Mouse (Mus musculus): ENCODE data around the gene Gse1.
A peak's percentile ranks its signal among the peaks of the same experiment; 100 is the strongest.
"Not testable (repeated sequence)": the region's sequence is repeated elsewhere in the genome, so short reads cannot be mapped to it uniquely, and the experiment has no call there.

The Gse1 gene

DNA sequence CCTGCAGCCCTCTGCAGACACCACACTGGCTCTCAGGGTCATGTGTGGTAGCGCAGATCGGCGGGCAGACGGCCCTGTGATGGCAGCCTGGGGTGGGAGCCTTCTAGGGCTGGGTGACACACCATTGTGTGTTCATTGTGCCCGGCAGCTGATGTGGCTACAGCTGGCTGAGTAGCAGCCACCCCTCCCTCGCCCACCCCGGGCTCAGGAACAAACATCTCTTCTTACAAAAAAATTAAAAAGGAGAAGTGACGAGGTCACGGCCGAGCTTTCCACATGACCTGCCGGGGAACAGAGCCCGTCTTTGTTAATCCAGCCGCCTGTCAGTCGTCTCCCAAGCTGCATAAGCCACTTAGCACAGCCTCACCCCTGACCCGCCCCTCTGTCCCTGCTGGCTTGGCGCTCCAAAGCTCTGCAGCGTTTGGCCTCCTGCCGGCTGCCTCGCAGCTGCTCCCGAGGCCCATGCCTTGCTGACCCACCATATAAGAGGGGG lies 94.7 kb downstream of the Gse1 start:
- DNase-seq (ENCODE audit: low read depth, low spot score): peak; percentile 82

DNA sequence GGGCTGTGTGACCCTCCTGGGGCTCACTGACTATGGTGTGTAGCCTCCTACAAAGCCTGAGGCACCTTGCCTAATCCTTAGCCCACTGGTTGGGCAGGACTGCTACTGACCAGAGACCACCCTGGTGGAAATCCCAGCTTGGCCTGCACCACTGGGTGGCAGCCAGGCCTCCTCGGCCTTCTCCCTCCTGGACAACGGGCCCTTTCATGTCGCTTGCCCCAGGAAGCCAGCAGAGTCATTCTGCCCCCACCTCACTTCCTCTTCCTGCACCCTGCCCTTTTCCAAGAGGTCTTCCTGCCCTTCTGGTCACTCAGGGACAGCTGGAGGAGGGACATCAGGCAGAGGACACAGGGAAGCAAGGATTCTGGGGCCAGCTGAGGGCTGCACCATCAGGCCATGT lies 96.3 kb downstream of the Gse1 start:
- no peak for DNase-seq (ENCODE audit: low read depth, low spot score)

DNA sequence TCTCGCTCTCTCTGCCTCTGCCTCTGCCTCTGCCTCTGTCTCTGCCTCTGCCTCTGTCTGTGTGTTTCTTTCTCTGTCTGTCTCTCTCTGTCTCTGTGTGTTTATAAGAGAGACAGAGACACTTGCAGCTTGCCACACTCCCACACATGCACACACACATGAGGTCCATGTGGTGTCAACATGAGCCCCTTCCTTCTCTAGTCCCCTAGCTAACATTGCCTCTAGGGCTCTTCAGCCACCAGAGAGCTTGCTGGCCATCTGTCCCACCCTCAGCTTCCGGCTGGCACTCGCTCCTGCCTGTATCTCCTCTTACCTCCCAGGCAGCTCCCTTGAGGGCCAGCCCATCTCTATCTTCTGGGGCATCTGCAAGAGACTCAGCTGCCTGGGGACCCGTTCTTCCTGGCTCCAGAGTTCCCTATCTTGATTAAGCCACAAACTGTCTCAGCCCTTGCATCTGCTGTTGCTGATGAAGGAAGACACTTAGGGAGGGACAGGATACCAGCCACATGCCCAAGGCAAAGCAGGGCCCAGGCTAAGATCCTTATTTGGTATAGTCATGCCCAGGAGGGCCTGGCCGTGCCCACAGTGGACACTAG lies 97.0 kb downstream of the Gse1 start:
- DNase-seq (ENCODE audit: low read depth, low spot score): no peak

DNA sequence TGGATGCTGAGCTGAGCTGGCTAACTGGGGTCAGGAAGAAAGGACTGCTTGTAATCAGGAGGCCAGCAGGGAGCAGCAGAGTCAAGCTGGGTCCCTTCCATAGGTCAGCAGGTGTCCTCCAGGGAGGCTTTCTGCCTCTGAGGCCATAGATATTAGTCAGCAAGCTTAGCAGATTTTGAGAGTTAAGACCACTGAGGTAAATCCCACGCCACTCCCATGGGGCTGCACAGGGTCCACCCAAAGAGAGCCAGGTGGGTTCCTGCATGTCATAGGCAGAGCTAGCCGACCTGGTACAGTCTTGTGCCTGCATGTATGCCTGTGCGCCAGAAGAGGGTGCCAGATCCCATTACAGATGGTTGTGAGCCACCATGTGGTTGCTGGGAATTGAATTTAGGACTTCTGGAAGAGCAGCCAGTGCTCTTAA lies 98.9 kb downstream of the Gse1 start:
- DNase-seq (ENCODE audit: low read depth, low spot score): no peak

DNA sequence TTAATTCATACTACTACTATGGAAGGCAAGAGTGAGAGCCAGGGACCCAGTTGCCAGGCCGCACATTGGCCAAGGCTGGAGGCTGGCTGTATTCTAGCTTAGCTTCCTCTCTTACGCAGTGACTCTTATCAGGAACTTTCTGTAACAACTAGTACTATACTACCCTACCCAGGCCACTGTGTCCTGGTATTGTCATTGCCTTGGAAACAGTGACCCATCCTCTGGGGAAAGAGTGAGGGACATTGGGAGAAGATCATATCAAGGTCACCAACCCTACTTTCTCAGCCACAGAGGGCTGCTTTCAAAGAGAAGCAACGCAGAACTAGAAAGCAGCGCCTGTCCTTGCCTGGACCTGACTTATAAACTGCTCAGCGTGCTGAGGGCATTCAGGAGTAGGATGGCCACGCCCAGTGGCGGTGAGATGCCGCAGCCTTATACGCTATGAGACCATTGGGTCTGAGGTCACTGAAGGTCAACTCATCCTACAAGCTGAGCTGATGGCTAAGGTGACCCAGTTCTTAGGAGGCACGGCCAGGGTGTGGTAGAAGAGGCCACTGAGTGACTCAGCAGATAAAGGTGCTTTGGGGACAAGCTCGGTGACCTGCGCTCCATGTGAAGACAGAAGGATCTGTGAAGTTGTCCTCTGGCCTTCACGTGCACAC lies 100.2 kb downstream of the Gse1 start:
- DNase-seq (ENCODE audit: low read depth, low spot score): no peak

DNA sequence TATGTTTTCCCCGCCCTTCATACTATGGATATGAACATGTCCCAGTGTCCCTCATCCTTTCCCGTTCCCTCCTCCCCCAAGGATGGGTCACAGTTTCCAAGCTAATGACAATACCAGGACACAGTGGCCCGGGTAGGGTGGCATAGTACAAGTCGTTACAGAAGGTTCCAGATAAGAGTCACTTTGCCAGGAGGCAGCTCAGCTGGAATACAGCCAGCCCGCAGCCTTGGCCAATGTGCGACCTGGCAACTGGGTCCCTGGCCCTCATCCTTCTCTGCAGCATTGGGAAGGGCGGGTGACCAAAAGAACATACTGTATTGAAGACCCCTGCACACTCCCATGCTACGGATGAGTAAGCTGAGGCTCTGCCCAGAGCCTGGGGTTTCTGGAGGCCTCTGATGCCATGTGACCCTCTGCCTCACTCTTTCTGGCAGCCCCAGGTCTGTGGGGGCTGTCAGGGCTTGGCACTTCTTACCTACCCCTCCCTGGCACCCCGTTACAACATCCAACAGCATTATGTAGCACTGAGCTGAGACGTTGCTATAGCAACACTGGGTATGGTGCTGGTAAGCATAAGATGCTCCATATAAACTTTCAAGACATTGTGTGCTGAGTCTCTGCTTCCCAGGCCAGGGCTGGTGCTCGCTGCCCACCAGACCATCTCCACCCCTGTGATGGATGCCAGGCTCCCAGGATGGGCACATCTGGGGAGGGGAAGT lies 100.9 kb downstream of the Gse1 start:
- DNase-seq (ENCODE audit: low read depth, low spot score): peak; percentile 71

DNA sequence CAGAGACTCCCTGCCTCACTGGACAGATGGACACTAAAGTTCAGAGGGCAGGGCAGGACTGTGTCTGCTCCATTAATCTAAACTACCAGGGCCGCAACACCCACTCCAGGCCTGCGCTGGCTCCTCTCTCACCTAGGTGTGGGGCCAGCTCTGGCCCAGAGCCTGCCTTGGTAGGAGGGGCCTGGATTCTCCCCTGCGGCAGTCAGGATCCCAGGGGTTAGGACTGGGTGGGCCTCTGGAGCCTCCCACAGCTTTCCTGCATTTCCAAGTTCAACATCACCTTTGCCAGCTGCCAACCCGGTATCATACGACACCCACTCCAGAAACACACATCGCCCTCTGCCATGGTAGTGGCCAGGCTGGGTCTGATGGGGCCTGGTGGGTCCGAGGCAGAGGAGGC lies 102.8 kb downstream of the Gse1 start:
- no peak for DNase-seq (ENCODE audit: low read depth, low spot score)

DNA sequence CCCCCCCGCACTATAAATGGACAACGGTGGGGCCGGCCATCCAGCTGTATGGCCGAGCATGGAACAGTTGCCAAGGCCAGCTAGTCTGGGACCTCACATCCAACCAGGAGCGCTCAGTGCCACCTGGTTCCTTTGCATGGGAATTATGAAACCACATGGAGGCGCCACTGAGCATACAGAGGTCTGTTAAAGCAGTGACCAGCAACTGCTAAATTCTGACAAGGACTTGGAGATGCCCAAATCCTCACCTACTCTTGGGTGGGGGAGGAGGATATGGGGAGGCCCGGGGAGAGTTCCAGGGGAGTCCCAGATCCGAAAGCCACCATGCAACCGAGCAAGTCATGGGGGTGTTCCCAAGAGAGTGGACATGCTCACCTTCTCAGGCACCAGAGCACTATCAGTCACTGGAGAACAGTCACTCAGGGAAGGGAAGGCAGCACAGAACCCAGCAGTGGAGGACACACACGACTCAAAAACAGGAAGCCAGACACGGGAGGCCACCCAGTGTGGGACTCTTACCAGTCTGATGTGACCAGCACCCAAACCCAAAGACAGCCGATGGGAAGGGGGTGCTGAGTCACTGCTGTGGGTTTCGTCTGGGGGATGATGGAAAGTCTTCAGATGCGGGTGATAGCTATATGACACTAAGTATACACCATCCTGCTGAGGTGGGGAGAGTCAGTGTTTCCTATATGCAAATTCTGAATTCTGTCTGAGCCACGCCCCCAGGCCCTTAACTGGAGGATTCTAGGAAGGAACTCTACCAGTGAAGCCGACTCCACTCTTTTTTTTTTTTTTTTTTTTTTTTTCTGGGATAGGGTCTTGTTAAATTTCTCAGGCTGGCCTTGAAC lies 104.3 kb downstream of the Gse1 start:
- DNase-seq (ENCODE audit: low read depth, low spot score): no peak

DNA sequence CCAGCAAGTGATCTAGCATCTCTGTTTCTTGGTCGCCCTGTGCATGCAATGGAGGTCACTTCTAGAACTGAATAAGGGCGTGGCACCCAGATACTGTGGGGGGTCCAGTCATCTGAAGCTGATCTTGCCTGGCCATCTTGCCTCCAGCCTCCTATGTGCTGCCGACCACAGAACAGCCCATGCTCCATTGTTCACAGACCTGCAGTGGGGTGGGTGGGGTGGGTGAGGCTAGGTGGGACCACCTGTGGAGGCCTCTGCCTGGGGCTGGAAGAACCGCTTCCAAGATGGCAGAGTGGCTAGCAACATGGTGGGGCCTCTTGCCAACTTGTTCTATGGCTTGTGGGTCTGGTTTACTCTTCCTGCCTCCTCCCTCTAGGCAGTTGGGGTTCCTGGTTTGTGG lies 105.4 kb downstream of the Gse1 start:
- no peak for DNase-seq (ENCODE audit: low read depth, low spot score)

DNA sequence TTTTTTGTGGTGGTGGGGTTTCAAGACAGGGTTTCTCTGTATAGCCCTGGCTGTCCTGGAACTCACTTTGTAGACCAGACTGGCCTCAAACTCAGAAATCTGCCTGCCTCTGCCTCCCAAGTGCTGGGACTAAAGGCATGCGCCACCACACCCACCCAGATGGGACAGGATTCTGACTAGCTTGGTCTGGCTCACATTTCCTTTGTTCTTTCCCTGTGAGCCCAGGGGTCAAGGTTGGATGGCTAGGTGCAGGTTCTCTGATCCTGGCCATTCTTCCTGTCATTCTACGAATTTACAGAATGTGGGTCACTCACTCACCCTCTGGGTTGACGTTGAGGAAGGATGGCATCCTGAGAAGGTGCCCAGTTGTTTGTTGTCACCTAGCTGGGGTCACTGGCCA lies 106.0 kb downstream of the Gse1 start:
- DNase-seq (ENCODE audit: low read depth, low spot score): not testable (repeated sequence)

DNA sequence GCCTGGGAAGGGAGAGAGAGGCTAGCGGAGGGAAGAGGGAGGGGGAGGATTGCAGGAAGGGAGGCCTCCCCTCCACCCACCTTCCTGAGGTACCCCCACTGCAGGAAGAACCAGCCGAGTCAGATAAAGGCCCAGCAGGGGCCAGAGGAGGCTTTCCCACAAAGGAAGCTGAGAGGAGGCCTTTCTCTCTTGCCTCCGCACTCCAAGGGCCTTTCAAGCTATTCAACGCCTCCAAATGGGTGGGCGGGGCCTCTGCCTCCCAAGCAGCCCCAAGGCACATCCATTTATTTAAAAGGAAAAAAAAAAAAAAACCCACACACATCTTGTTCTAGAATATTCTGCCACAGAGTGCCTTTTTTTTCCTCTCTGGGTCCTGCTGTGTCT lies 106.6 kb downstream of the Gse1 start:
- peak; percentile 50 for DNase-seq (ENCODE audit: low read depth, low spot score)

DNA sequence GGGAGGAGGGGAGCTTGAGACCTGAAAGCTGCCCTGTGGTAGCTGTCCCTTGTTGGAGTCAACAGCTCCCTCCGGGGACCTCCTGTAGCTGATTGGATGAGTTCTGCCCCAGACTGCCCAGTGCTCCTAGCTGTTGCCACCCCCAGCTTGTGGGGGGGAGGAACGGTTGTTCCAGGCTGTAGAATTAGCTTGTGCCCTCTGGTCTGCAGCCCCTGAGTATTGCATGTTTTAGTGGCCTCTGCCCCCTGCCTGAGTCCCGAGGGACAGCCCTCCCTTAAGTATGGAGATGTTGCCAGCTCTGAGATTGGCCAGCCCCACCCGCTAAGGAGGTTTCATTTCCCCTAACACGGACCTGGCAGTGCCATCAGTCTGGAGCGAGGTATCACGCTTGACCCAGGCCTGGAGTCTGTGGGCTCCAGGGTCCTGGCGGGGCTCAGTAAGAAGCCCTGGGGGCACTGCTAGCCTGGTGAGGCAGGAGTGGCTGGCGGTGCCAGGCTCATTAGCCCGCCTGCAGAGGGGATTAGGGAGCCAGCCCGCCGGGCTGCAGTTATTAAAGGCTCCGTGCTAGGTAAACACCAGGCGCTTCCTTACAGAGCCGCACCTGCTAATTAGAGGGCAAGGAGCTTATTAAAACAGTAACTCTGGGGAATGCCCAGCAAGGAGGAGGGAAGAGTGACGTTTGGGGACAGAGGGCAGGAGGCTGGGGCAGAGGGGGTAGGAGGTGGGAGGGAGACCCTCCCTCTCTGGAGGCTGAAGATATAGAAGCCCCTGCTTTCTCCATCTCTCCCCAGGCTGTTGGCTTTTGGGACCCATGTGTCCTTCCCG lies 107.2 kb downstream of the Gse1 start:
- no peak for DNase-seq (ENCODE audit: low read depth, low spot score)

DNA sequence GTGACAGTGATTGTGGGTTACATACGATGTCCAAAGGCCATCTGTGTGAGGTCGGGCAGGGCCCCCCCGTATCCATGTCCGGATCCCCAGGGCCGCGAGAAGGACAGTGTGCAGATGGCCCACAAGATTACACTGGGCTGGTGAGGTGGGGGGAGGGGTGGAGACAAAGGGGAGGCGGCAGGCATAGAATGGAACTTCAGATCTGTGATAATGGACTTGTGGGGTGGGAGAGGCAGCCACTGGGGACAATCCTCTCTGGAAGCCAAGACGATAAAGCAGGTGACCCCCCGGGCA lies 107.8 kb downstream of the Gse1 start:
- no peak for DNase-seq (ENCODE audit: low read depth, low spot score)

DNA sequence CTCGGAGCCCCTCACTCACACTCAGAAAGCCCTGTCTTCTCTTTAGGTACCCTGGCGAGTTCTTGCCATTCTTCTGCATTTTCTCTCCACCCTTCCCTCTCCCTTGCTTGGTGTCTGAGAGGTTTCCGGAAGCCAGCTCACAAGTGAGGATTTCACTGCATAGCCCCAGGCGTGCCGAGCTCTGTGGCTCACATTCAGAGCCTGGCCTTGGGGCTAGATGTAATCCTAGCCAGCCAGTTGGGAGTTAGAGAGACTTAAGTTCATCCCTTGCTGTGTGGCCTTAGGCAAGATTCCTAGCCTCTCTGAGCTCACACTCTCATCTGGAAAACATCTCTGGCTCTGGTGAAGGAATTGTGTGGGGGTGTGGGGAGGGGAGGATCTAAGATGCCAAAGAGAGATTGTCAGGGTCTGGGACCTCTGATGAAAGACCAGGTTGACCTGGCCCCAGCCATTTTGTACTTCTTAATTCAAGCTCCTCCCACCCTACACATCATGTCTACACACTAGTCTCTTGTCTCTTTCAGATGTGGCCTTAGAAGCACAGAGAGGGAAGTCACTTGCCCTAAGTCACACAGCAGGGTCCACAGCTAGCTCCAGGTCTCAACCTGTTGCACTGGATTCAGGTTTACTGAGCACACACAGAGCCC lies 108.8 kb downstream of the Gse1 start:
- no peak for DNase-seq (ENCODE audit: low read depth, low spot score)

DNA sequence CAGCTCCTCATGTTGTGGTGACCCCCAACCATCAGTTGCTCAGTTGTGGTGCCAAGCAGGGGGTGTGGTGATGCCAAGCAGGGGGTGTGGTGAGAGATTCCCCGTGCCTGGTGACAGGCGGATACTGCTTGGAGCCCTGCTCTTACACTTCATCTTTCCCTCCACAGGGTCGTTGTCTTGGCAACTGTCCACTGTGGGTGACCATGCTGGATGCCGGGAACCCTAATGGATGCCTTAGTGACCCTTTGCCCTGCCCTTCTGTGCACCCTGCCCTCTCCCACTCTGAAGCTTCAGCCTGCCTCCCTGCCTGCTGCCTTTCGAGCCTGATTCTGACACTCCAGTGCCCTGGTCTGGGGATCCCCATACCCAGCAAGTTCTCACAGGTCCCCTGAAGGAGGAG lies 109.4 kb downstream of the Gse1 start:
- no peak for DNase-seq (ENCODE audit: low read depth, low spot score)

DNA sequence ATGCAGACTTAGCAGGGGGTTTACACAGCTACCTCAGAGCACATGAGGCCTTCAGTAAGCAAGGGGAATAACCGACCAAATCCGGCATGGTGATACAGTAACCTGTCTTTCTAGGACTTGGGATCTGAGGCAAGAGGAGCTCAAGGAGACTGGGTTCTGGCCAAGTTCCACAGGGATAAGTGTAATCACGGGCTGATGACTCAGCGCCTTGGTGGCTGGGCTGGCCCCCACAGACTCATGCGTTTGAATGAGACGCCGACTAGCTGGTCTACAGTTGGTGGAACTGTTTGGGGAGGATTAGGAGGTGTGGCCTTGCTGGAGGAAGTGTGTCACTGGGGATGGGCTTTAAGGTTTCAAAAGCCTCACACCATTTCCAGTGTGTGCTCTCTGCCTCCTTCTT lies 110.4 kb downstream of the Gse1 start:
- no peak for DNase-seq (ENCODE audit: low read depth, low spot score)

DNA sequence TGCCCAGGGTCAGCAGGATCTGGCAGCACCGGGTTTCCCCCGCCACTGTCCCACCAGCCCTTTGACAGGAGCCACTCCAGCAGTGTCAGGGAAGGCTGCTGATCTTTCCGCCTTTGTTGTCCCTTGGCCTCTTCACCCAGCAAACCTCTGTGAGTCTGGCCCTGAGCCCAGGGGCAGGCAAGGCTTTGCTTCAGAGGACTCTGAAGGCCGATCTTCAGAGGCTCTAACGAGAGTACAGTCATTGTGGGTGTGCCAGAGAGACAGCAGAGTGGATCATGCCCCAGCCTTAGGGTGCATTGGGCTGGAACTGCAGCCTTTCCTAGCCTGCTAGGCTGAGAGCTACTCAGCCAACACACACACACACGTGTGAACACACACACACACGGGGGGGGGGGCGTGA lies 111.5 kb downstream of the Gse1 start:
- no peak for DNase-seq (ENCODE audit: low read depth, low spot score)

DNA sequence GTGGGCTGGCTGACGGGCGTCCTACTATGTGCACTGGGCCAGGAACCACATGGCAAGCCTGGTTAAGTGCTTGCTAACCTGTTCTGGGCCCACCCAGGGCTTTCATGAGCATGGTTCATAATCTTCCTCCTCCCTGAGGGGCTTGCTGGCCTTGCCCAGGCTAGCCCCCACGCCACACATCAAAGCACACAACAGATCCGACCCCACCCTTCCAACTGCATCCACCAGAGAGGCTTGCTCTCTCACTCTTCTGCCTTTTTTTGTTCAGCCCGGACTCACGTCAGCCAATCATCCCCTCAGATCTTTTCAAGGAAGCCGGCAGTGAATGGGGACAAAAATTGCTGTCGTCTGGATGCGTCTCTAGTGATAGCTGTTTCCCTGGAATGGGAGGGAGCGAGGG lies 112.9 kb downstream of the Gse1 start:
- no peak for DNase-seq (ENCODE audit: low read depth, low spot score)

DNA sequence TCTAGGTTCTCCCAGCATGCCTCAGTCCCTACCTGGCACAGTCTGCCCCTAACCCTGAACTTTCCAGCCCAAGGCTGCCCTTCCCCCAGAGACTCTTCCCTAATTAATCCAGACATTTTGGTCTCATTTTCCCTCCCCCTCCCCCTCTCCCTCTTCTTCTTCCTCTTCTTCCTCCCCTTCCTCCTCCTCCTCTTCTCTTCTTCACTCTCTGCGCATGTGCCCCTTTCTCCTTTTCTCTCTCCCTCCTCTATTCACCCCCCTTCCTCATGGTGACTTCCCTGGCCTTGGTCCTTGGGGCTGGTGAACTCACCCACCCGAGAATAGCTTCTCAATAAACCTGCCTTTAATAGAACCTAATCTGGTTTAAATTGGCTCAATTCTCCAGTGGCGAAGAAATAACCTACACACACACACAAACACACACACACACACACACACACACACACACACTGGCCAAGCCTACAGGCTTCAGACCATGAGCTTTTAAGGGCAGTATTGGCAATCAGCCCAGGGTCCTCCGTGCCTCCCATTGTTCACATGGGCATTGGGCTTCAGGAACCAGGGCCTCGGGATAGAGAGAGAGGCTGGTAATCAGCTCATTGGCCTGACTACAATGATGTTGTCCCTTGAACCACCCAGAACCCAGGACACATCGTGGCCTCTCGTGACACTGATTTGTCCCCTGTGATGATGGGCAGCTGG lies 114.7 kb downstream of the Gse1 start:
- DNase-seq (ENCODE audit: low read depth, low spot score): no peak

DNA sequence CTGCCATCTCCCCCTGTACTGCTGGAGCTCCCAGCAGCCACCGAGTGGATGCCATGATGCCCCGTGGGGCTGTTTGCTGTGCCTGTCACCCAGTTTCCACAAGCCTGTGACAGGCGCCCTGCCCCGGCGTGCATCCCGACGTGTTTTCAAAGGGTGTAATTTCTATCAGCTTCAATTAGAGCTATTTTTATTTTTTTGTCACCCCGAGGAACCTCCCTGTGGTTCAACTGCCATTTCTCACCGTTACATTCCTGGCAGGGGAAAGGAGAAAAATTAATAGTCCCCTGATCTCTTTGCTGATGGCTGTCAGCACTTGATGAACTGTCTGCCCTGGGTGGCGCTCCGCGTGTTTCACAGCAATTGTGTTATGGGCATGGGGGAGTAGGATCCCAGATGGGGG lies 115.3 kb downstream of the Gse1 start:
- no peak for DNase-seq (ENCODE audit: low read depth, low spot score)

All from telencephalon, adult 2 months (tissue).